Mouse (Mus musculus): Measurements from ENCODE around the gene Abi3bp.

GRCm38 (mm10) chr16:56528079-56528688 is 50.5 kb downstream of the Abi3bp start:
- TF ChIP-seq UBTF (IDR thresholded peaks at IDR 0.05; ENCODE audit: borderline replicate concordance, insufficient read depth, low read depth, low read length) (no peak), POLR2A (IDR thresholded peaks at IDR 0.05; ENCODE audit: control insufficient read depth in 1 of 2, insufficient read depth in 1 of 2, low read depth in 1 of 2, low read length in 2 of 2, poor library complexity in 1 of 2) (no peak), EP300 (IDR thresholded peaks at IDR 0.05; ENCODE audit: low read depth in 1 of 2, low read length in 2 of 2) (no peak), CHD1 (IDR thresholded peaks at IDR 0.05; ENCODE audit: low read depth, low read length) (no peak), MAFK (IDR thresholded peaks at IDR 0.05; ENCODE audit: borderline replicate concordance, low read depth, low read length) (no peak), MAX (IDR thresholded peaks at IDR 0.05; ENCODE audit: low read length) (no peak), POLR2AphosphoS2 (IDR thresholded peaks at IDR 0.05; ENCODE audit: low read length) (no peak), CTCF (IDR thresholded peaks at IDR 0.05 in 2 of 3, conservative IDR thresholded peaks at IDR 0.05 in 1 of 3; ENCODE audit: control insufficient read depth in 1 of 3, insufficient read depth in 1 of 3, low read depth in 2 of 3, low read length in 3 of 3, poor library complexity in 1 of 3, severe bottlenecking in 1 of 3) (no peak), ZC3H11A (IDR thresholded peaks at IDR 0.05; ENCODE audit: low read depth, low read length) (no peak), GATA1 (IDR thresholded peaks at IDR 0.05; ENCODE audit: low read depth, low read length) (no peak), CHD2 (IDR thresholded peaks at IDR 0.05; ENCODE audit: low read length) (no peak), USF2 (IDR thresholded peaks at IDR 0.05; ENCODE audit: borderline replicate concordance in 1 of 2, insufficient read depth in 1 of 2, low read depth in 1 of 2, low read length in 2 of 2) (no peak), NELFE (IDR thresholded peaks at IDR 0.05; ENCODE audit: low read depth, low read length) (no peak), ZKSCAN1 (IDR thresholded peaks at IDR 0.05; ENCODE audit: low read depth, low read length) (no peak)
